Mouse (Mus musculus): ENCODE measurements around the gene Cep170b.
A peak's percentile ranks its signal among the peaks of the same experiment; 100 is the strongest.

Cep170b gene

DNA sequence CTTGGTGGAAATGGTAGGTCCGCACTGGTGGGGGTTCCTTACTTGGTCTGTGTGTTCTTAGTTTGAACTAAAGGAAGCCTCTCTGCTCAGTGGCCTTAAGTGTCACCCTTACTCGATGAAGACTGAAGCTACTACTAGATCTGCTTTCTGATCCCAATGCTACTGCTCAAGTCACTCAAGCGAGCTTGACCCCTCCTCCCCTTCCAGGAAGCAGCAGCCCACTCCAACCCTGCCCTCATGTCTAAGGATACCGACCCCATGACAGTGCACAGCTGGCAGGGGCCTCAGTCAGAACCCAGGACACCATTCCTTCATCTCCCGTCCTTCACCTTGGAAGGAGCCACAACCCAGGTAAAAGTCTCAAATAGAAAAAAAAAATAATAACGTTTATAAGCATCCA lies at the start of gene Cep170b:
Cep170b (plus strand) TSS at position 240 of the 400 bp plus-strand sequence.
- DNase-seq, result no peak

DNA sequence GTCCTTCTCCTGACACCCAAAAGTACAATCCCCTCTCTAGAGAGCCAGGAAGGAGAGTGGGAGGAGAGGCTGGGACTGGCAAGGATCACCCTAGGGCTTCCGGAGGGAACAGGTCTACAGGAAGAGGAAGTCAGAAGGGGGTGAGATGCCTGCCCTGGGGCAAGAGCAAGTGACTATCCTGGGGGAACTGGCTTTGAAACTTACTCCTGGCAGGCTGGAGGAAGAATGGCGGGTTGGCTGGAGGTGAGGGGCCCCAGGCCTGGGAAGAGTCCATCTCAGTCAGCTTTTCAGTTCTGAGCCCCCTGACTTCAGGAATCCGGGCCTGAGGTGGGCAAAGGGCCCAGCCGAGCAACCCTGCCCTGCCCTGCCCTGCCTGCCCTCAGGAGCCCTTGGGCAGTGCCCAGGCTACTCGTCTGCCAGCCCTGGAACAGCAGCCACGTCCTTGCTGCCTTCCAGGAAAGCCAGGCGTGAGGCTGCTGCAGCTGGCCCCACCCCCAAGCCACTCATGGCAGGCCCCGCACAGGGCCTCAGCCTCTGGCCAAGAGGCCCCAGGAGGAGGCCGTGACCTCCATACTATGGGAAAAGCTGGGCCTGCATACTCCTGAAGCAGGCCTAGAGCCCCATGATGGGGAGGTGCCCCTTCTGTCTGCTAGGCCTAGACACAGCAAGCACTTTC lies 49.4 kb upstream of the Cep170b start:
- DNase-seq, result no peak

DNA sequence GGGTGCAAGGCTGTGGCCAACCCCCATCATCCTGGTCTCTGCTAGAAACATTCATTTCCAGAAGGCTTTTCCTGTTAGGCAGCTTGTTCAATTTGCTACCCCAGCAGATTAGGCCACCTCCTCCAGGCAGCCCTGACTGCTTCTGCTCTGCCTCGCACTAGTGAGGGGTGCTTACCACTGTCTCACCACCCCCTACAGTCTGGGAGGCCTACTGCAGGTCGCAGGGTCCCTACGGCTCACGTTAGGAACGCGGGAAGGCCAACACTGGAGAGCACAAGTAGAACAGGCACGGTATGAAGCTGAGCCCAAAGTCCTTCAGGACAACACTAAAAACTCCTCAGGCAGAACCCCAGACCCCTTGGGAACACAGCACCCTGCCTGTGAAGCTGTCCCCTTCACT lies 48.4 kb upstream of the Cep170b start:
- no peak for DNase-seq

DNA sequence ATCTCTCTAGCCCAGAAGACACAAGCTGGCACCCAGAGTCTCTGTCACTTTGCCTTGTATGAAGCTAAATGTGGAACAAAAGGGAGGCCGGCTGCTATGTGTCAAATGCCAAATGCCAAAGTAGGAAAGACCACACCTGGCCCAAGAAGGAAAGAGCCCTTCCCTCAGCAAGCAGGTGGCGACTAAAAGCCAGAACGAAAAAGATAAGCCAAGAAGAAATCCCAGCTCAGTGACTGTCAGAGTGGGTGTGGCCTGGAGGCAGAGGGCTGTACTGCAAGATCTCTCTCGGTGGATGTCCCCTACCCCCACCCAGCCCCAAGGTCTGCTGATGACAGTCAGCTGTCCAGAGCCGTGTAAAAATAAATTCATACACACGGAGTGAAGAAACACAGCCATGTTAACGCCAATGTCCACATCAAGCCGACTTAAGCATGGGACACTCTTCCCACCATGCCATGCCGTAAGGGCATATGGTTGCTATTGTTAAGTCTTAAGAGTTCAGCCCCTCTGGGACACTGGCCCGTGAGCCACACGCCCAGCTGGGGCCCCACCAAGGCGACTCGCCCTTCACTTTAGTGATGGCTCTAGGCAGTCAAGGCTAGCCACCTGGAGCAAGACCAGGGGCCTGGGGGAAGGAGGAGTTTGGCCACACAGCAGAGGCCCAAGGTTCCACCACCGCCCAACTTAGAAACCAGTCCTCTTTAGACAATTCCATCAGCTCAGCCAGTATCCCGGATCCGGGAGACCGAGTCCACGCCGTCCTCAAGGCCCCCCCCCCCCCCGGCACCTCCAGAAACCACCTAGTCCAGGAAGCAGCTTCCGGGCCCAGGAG lies 47.3 kb upstream of the Cep170b start:
- DNase-seq, result peak; percentile 56

- peak; percentile 69 for DNase-seq
Measured at GRCm38 (mm10) chr12:112673576-112674091, 46.6 kb upstream of the Cep170b start.

- peak; percentile 77 for DNase-seq
Measured at GRCm38 (mm10) chr12:112674132-112675011, 45.9 kb upstream of the Cep170b start, which contains the start of gene Akt1. Gene Akt1 (minus strand): TSS chr12:112674884.

DNA sequence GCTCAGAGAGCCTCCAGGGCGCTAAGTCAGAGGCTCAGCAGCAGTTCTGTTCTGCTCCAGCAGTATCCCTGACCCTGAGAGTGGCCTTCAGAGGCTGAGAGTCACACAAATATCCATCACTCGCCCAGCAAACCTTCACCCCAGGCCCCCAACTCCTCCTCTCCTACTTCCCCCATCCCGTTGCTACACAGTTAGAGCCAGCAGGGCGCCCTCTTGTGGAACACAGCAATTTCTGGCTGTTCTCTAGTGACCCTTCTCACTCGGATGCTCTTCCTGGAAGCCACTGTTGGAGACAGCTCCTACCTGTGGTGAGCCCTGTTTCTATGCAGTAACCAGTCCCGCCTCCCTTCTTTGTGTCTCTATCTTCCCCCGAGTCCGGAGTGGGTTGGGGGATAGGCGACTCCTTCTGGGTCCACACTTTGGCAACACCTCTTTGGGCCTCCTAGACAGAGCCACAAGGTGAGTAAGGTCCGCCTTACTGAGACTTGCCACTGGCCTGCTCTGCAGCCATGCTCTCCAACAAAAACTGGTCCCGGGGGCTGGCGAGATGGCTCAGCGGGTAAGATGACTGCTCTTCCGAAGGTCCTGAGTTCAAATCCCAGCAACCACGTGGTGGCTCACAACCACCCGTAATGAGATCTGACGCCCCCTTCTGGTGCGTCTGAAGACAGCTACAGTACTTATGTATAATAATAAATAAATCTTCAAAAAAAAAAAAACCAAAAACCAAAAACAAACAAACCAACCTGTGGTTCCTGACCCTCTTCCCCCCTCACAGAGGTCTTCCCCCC lies 44.8 kb upstream of the Cep170b start:
- DNase-seq, result peak; percentile 93

GRCm38 (mm10) chr12:112677076-112677475 lies 43.2 kb upstream of the Cep170b start:
- DNase-seq, result no peak

GRCm38 (mm10) chr12:112677943-112678554 lies 42.2 kb upstream of the Cep170b start:
- DNase-seq, result no peak

DNA sequence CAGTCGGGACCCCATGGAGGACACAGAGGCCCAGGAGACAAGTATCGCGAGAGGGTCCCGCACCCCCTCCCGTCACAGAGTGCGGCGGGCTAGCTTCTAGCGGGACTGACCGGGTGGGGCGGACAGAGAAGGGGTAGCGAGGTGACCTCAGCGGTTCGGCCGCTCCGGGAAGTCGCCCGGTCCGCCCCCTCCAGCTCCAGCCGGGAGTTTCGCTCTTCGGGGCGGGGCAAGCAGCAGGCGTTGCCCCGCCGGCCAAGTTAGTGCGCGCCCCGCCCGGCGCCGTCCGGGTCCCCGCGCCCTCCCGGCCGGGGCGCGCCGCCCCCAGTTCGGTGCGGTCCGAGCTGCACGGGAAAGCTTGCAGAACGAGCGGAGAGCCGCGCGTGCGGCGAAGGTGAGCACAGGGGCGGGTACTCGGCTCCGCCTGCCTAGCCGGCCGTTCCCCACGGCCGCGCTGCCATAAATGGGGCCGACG lies 41.7 kb upstream of the Cep170b start, which contains the start of gene Zbtb42:
Zbtb42 (plus strand) TSS at position 274 of the 472 bp plus-strand sequence.
- peak; percentile 61 for DNase-seq

- DNase-seq, result peak; percentile 70
Measured at GRCm38 (mm10) chr12:112679027-112679996, 40.9 kb upstream of the Cep170b start.

DNA sequence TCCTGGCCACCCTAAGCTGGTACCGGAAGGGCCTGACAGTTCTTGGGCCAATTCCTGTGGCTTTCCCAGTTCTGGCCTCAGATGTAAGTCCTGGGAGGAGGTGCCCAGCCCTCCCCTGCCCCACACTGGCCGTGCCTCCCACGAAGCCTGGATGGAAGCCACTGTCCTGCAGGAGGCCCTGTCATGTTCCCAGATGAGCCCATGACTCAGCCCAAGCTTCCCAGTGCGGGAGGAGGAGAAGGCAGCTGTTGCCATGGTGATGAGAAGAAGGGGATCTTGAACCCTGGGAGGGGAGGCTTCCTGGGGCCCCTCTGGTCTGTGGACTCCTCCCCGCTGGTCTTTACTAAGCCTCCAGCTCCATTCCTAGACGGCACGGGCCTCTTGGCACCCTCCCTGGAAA lies 36.9 kb upstream of the Cep170b start:
- DNase-seq, result no peak

GRCm38 (mm10) chr12:112688458-112688857 lies 31.8 kb upstream of the Cep170b start:
- no peak for DNase-seq

- peak; percentile 96 for DNase-seq
Measured at GRCm38 (mm10) chr12:112693185-112694126, 26.8 kb upstream of the Cep170b start.

GRCm38 (mm10) chr12:112694127-112694475 lies 26.2 kb upstream of the Cep170b start:
- DNase-seq, result no peak

- no peak for DNase-seq
Measured at GRCm38 (mm10) chr12:112696806-112697425, 23.3 kb upstream of the Cep170b start.

DNA sequence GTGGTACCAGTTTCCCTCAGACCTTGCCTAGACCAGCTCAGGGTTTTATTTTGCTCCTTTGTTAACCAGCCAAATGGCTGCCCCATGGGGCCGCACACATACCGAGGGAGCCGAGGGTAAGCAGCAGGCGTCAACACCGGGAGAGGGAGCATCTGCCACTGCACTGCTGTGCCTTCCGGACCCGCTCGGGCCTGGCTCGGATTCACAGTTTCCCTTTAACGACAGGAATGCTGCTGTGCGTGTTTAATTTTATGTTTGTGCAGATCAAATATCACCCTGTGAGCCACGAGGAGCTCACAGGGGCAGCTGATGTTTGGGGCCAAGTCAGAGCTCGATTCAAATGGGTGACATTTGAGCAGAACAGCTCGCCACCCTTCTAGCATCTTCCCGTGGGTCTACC lies 19.7 kb upstream of the Cep170b start:
- no peak for DNase-seq
